Mouse (Mus musculus) fibroblast of lung, adult 2 months (primary cell): ENCODE results near the gene Slc44a3.
"Not testable (repeated sequence)": the region's sequence is repeated elsewhere in the genome, so short reads cannot be mapped to it uniquely, and the experiment has no call there.

Experiments
- DNase-seq: peaks from one replicate; pipeline ENCODE4 v3.0.0-alpha.2; 2011; ENCODE audit warnings: low read depth

The Slc44a3 gene

DNA sequence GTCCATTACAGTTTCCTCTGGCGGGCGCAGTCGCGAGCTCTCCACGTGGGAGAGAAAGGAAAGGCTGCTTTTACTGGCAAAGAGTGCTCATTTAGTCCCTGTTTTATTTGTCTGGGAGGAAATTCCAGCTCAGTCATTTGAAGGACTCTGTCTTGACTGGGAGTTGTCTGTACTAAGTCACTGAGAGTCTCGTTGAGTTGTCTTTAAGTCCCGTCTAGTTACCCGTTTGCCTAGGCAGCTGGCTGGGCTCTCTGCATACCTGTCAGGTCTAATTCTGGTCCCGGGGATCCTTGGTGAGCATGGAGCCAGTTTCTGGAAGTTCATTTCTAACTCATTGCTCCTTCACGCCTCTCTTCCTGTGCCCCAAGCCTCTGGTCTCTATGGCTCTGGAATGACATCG lies 20.5 kb upstream of the Slc44a3 start:
- DNase-seq = no peak

DNA sequence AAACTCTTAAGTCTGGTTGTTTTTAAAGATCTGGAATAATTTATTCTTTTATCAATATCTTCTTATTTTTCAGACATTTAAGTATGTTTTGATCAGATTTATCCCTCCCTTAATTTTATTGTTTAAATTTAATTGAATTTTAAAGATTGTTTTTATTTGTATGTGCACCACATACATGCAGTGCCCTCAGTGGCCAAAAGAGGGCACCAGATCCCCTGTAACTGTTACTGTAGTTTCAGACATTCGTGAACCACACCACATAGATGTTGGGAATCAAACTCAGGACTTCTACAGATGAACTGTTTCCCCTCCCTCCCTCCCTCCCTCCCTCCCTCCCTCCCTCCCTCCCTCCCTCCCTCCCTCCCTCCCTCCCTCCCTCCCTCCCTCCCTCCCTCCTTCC lies 18.2 kb upstream of the Slc44a3 start:
- DNase-seq = no peak

- no peak for DNase-seq
Observed at GRCm38 (mm10) chr3:121547851-121548624, 15.8 kb upstream of the Slc44a3 start.

- no peak for DNase-seq
Observed at GRCm38 (mm10) chr3:121540621-121541020, 8.4 kb upstream of the Slc44a3 start.

- no peak for DNase-seq
Observed at GRCm38 (mm10) chr3:121539871-121540431, 7.7 kb upstream of the Slc44a3 start.

- not testable (repeated sequence) for DNase-seq
Observed at GRCm38 (mm10) chr3:121538847-121539246, 6.6 kb upstream of the Slc44a3 start.

DNA sequence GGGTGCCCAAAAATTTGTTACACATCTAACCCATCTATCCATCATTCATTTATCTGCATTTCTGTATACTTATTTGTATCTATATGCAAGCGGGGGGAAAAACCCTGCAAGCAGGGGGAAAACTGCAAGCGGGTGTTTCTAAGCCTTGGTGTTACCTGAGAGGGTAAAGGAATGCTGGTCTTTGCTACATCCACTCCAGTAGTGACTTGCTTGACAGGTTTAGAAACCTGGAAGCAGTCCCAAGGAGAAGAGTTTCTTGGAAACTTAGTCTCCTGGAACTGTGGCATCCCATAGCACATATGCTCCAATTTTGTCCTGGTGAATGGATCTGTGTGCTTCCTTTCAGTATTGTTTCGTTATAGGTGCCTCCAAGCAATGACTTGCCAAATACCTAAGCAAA lies 5.8 kb upstream of the Slc44a3 start:
- no peak for DNase-seq

GRCm38 (mm10) chr3:121536803-121537202 lies 4.6 kb upstream of the Slc44a3 start:
- no peak for DNase-seq

- no peak for DNase-seq
Observed at GRCm38 (mm10) chr3:121535813-121536504, 3.8 kb upstream of the Slc44a3 start.

- peak; percentile 60 for DNase-seq
Observed at GRCm38 (mm10) chr3:121531370-121532148, 645 bp downstream of the Slc44a3 start.

GRCm38 (mm10) chr3:121530546-121531258 lies 1.5 kb downstream of the Slc44a3 start:
- DNase-seq = no peak

- DNase-seq = no peak
Observed at GRCm38 (mm10) chr3:121526096-121527093, 5.8 kb downstream of the Slc44a3 start.

GRCm38 (mm10) chr3:121521633-121522125 lies 10.5 kb downstream of the Slc44a3 start:
- DNase-seq = peak; percentile 68

GRCm38 (mm10) chr3:121521123-121521522 lies 11.1 kb downstream of the Slc44a3 start:
- DNase-seq = no peak

- DNase-seq = no peak
Observed at GRCm38 (mm10) chr3:121517030-121517429, 15.2 kb downstream of the Slc44a3 start.

- DNase-seq = no peak
Observed at GRCm38 (mm10) chr3:121509141-121509540, 23.1 kb downstream of the Slc44a3 start.

- no peak for DNase-seq
Observed at GRCm38 (mm10) chr3:121507678-121508077, 24.5 kb downstream of the Slc44a3 start.

GRCm38 (mm10) chr3:121506756-121507155 lies 25.4 kb downstream of the Slc44a3 start:
- DNase-seq = no peak

- DNase-seq = no peak
Observed at GRCm38 (mm10) chr3:121506175-121506574, 26.0 kb downstream of the Slc44a3 start.

- DNase-seq = no peak
Observed at GRCm38 (mm10) chr3:121504927-121505487, 27.2 kb downstream of the Slc44a3 start.
